Mouse (Mus musculus) myocyte (in vitro differentiated cells): ENCODE data around the gene Hs2st1.

Source experiments
- E2F4 ChIP-seq: IDR thresholded peaks from one replicate; pipeline ENCODE4 v1.6.1; 2011; ENCODE audit warnings: mild to moderate bottlenecking, control low read depth, moderate library complexity; ENCODE audit not compliant: insufficient read depth
- MAX ChIP-seq: IDR thresholded peaks from one replicate; pipeline ENCODE4 v1.6.1; 2011; ENCODE audit warnings: low read depth, mild to moderate bottlenecking, control low read depth
- MYOD1 ChIP-seq, 3 experiments: IDR thresholded peaks; one replicate each; pipeline ENCODE4 v1.6.1; 2011; ENCODE audit warnings: control low read depth in 2 of 3, low read depth in 2 of 3, mild to moderate bottlenecking in 2 of 3, moderate library complexity in 1 of 3; ENCODE audit not compliant: insufficient read length in 2 of 3, control insufficient read depth in 1 of 3
- MYOG ChIP-seq, 3 experiments: IDR thresholded peaks; one replicate each; pipeline ENCODE4 v1.6.1; 2011; ENCODE audit warnings: control low read depth in 2 of 3, low read depth in 2 of 3, mild to moderate bottlenecking in 2 of 3; ENCODE audit not compliant: insufficient read length in 2 of 3, control insufficient read depth in 1 of 3, insufficient read depth in 1 of 3
- POLR2A ChIP-seq: IDR thresholded peaks from one replicate; pipeline ENCODE4 v1.6.1; 2011; ENCODE audit warnings: low read depth, mild to moderate bottlenecking, control low read depth, moderate library complexity; ENCODE audit not compliant: insufficient read length
- POLR2AphosphoS2 ChIP-seq: IDR thresholded peaks from one replicate; pipeline ENCODE4 v1.6.1; 2011; ENCODE audit warnings: low read depth, control low read depth; ENCODE audit not compliant: insufficient read length
- REST ChIP-seq: IDR thresholded peaks from one replicate; pipeline ENCODE4 v1.6.1; 2011; ENCODE audit warnings: mild to moderate bottlenecking, control low read depth, moderate library complexity; ENCODE audit not compliant: insufficient read depth, insufficient read length
- SRF ChIP-seq: IDR thresholded peaks from one replicate; pipeline ENCODE4 v1.6.1; 2011; ENCODE audit warnings: low read depth; ENCODE audit not compliant: control insufficient read depth, insufficient read length
- TCF12 ChIP-seq: IDR thresholded peaks from one replicate; pipeline ENCODE4 v1.6.1; 2011; ENCODE audit warnings: mild to moderate bottlenecking, control low read depth; ENCODE audit not compliant: poor library complexity, insufficient read depth, severe bottlenecking
- TCF3 ChIP-seq: IDR thresholded peaks from one replicate; pipeline ENCODE4 v1.6.1; 2011; ENCODE audit warnings: low read depth, control low read depth; ENCODE audit not compliant: insufficient read length
- USF1 ChIP-seq: IDR thresholded peaks from one replicate; pipeline ENCODE4 v1.6.1; 2011; ENCODE audit warnings: low read depth, mild to moderate bottlenecking, control low read depth, moderate library complexity

DNA sequence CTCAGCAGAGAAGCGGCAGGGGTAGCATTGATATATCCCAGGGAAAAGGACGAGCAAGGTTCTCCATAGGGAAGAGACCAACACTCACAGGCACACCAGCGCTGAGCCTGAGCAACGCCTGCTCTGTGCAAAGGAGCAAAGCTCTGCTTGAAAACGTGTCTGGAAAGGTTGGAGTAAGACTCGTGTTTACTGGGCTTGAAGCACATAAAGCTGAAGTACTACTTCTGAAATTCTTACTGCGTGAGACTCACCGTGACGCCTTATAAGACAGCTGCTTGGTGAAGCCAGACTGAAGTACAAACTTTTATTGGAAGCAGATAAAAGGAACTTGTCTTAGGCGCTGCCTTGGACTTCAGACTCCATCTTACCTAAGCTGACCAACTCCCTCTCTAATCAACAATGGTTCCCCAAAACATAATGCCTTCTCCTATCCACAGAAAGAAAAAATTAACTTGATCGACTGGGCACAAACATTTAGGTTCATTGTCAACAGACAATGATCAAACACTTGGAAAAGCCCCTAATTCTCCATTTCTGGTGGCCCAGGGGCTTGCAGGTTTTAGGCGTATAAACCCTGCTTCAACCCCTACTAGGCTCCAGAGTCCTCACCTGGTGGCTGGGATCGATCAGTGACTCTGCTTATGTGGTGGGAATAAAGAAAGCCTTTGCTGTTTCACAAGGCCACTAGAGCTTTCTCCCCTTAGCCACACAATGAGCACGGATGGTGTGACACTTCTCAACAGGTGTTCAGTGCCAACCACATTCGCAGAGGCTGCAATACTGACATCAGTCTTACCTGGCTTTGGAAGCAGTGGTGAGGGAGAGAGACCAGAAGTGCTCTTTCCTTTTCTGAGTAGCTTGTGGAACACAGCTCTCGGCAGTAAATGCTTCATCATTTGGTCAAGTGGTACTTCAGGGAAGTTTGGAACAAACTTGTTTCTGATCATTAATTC is 56.5 kb downstream of the Hs2st1 start:
- no peak for TF ChIP-seq POLR2A
- TF ChIP-seq TCF12: no peak
- TF ChIP-seq E2F4: no peak
- TF ChIP-seq MAX: no peak
- no peak for TF ChIP-seq POLR2AphosphoS2
- no peak for TF ChIP-seq MYOG (IDR thresholded peaks at IDR 0.05; ENCODE audit: control insufficient read depth in 1 of 3, insufficient read depth in 1 of 3, insufficient read length in 2 of 3, low read depth in 2 of 3)
- peak in 2 of 3 experiments; percentile 34 to 59 for TF ChIP-seq MYOD1 (IDR thresholded peaks at IDR 0.05; ENCODE audit: control insufficient read depth in 1 of 3, insufficient read length in 2 of 3, low read depth in 2 of 3)
- no peak for TF ChIP-seq USF1
- TF ChIP-seq TCF3: no peak
- TF ChIP-seq SRF: no peak
- no peak for TF ChIP-seq REST
